Mouse (Mus musculus): Measurements from ENCODE around the gene Asna1.

DNA sequence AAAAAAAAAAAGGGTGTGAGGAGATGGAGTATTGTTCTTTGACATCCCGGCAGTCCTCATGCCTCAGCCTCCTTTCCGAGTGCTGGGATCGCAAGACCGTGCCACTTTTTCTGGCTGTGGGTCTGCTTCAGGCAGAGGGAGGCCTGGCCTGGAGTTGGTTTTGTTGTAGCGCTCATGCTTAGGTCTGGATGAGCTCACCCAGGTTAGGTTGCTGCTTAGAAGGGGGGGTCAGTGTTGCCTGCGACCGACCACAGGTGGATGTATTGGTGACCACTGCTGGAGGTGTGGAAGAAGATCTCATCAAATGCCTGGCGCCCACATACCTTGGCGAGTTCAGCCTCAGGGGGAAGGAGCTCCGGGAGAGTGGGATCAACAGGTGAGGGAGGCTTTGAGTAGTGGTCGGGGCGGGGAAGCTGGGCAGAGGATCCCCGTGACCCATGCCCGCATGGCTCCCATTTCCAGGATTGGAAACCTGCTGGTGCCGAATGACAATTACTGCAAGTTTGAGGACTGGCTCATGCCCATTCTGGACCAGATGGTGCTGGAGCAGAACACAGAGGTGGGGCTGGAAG is 48.0 kb upstream of the Asna1 start:
- no peak for TF ChIP-seq POLR2A (IDR thresholded peaks at IDR 0.05; ENCODE audit: insufficient read depth, low read depth, low read length)
- no peak for TF ChIP-seq CTCF (IDR thresholded peaks at IDR 0.05)
